Mouse (Mus musculus): ENCODE results near the gene Zyx. TPM values are rescaled to one million over a fixed set of nuclear protein-coding genes. Genes with fewer than 3 reads are reported as not detected.

The Zyx gene
- total RNA-seq, 2 experiments from 2014 or later = 21.9 to 26.6 TPM

- DNase-seq = no peak
- intact Hi-C loops (cut with DNase I) = no loop called here
Measured at GRCm38 (mm10) chr6:42362974-42363373, 13.5 kb downstream of the Zyx start.

DNA sequence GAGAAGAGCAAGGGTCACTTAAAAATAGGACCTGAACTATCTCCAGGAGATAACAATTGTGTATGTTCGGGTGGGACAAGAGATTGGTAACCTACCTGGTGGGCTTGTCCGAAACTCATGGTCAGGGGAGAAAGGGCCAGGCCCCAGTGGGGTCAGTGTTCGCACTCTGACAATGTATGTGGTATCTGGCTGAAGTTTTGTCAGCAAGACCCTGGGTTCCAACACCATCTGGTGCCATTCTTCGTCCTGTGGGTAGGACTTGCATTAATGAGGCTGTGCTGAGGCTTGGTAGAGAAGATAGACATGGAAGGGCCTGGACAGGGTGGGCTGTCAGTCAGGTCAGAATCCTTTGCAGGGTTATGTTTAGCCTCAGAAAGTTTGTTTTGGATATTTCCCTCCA, 14.6 kb downstream of the Zyx start:
- intact Hi-C loops (cut with DNase I) = no loop called here
- DNase-seq = no peak

DNA sequence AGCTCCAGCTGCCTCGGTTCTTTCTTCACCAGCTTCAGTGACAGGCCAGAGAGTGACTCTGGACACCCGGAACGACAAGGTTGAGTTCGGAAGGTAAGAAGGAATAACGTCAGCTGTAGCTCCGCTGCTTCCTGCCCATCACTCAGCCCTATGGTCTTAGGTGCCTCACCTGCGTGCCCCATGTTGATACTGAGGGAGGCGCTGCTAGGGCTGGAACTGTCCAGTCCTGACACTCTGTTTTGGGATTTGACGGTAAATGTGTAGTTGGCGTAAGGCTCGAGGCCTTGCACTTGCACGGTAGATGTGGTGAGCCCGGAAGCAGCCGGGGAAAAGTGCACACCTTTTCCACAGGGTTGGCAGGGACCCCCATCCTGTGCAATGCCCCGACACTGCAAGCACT, 15.2 kb downstream of the Zyx start:
- DNase-seq = no peak
- intact Hi-C loops (cut with DNase I) = no loop called here

DNA sequence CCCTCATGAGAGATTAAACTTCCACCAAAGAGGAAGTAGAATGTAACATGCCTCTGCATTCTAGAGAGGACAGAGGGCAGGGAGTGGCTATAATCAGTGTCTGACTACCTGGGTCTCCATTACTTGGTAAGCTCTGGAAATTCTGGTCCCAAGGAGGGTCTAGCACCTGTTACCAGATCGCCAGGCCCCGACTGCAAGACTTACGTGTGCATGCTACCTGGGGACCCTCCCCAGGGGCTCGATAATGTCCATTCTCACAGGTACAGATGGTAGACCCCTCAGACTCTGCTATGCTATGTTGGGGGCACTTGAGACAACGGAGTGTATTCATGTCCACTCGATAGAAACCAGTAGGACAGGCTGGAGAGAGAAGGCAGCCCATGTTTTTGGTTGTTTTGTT, 15.8 kb downstream of the Zyx start:
- DNase-seq = no peak
- intact Hi-C loops (cut with DNase I) = no loop called here

GRCm38 (mm10) chr6:42369870-42370269, 20.4 kb downstream of the Zyx start:
- no peak for DNase-seq
- intact Hi-C loops (cut with DNase I) = no loop called here

- DNase-seq = no peak
- intact Hi-C loops (cut with DNase I) = no loop called here
Measured at GRCm38 (mm10) chr6:42370630-42371363, 21.4 kb downstream of the Zyx start.

DNA sequence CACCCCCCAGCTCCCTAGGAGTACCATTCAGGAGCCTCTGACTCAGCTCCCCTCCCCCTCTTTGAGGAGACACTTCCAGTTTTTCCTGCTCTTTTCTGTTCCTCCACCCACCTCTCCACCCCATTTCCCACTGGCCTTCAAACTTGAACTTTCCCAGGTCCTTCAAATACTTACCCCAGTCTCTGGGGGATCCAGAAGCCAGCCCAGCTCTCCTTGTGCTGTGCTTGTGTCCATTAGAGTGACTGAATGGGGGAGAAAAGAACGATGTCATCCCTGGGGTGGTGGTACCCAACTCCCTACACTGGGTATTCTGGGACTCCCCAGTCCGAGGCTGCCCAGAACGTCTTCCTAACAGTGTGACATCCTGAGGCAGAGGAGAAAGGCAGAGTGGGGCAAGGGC, 22.6 kb downstream of the Zyx start:
- intact Hi-C loops (cut with DNase I) = no loop called here
- no peak for DNase-seq

DNA sequence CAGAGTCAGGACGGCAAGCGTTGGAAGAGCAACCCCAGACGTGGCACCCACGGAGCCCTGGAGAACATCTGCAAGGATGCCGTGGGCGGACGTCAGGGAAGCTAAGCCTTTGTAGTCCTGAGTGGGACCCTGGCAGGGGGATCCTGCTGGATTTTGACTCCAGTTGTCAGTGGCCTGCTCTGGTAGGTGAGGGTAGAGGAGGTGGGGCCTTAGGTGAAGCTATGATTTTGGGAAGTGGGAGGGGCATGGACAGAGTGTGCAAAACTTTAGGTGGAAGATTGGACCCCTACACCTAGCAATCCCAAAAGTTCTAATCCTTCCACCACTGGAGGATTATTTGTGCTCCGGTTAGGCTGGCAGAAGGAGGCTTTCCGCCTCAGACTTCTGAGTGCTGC, 23.0 kb downstream of the Zyx start:
- DNase-seq = no peak
- intact Hi-C loops (cut with DNase I) = no loop called here

DNA sequence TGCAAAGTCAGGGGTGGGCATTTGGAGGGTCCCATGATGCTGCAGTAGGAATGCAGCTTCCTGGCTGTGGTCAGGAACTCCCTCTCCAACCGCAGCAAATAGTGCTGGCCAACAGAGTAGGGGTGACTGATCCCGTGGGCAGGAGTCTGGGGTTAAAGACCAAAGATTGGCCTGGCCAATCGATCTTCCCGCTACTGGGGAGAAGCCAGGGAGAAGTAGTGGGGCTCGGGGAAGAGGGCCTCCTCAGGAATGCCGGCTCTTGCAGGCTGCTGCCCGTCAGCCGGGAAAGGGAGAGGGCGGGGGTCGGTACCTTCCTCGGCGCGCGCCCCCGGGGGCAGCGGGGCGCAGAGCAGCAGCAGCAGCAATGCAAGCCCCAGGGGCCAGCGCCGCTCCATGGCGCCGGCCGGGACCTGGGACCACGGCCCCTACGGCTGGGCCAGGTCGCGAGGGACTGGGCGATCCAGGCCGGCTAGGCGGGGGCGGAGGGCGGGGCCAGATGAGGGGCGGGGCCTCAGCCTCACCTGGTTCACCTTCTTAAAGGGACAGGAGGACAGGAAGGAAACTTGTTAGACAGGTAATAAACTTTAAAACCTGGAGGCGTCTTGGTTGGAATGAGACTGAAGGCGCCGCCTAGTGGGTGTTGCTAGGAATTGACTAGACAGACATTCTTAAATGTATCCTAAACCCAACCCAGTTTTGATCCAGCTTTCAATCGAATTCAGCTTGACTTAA, 23.6 kb downstream of the Zyx start, which contains the start of gene Epha1:
Gene Epha1 (minus strand): TSS at position 453 of the 732 bp plus-strand sequence.
- intact Hi-C loops (cut with DNase I) = no loop called here
- no peak for DNase-seq

DNA sequence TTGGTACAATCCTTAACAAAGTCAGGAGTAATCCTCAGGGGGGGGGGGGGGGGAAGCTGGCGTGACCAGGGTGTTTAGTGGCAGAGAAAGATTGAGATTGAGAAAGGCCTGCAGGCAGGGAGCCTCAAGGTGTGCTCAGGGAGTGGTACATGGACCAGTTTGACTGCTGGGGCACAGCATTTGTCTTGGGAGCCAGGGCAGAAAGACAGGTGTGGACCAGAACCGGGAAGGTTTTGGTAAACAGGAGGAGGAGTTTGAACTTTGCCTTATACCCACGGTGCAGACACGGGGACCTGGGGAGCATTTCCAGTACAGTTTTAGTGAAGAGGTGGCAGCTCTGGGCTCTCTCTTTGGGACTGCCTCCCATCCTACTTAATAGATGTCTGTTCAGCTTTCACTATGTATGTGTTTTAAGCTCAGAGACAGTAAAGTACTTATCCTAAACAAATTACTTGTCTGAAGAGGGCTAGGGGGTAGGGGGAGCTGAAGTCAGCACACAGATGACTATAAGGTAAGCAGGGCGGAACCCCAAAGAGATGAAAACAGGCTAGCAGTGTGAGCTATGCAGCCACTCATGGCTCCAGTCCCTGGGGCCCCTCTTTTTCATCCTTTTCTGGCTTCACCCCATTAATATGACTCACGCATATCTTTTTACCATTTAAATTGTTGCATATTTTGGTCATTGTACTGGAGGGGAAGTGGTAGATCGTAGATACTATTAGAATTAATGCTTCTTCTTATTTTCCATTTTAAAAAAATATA, 24.4 kb downstream of the Zyx start:
- no peak for DNase-seq
- intact Hi-C loops (cut with DNase I) = no loop called here

DNA sequence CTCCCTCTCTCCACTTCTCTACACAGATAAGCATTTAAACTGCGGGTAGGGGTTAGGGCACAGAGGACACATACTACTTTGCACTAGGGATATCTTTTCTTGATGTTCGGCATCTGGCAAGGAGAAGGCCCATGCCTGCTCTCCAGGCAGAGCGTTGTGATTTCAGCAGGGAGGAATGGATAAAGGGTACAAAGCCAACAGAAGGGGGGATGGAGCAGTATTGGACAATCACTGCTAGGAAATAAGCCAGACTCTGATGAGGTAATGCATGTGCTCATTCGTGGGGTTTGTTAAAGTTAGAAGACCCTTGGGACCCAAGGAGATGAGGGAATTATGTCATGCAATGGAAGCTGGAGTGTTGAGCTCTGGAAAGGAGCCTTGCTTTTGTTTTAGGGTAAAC, 25.3 kb downstream of the Zyx start:
- intact Hi-C loops (cut with DNase I) = no loop called here
- no peak for DNase-seq

DNA sequence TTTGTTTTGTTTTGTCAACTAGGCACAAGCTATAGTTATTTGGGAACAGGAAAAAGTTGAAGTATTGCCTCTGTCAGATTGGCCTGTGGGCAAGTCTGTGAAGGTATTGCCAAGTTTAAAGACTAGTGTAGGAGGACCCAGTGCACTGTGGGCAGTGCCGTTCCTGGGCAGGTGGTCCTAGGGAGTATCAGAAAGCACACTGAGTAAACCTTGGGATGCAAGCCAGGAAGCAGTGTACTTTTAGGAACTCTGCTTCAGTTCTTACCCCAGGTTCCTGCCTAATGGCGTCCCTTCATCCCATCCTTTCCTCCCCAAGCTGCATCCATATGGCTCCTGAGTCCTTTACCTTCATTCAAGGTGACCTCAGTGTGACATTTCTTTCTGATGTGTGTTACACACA, 25.7 kb downstream of the Zyx start:
- intact Hi-C loops (cut with DNase I) = no loop called here
- DNase-seq = no peak

DNA sequence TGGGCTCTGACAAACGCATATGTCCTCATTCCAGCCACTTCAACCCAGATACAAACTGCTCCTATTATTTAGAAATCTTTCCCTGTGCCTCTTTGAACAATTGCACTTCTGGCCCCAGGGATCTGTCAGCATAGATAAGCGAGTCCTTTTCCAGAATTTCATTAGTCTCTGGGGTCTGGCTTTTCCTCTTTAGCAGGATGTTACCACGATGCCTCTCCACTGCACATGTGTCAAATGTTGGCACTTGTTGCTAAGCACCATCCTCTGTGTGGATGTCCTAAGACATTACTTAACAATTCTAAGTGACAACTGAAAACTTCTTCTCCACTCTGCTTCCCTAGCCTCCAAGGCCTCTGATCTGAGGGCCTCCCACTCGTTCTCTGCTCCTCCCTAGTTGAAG, 26.6 kb downstream of the Zyx start:
- intact Hi-C loops (cut with DNase I) = no loop called here
- no peak for DNase-seq

- intact Hi-C loops (cut with DNase I) = no loop called here
- no peak for DNase-seq
Measured at GRCm38 (mm10) chr6:42376504-42377019, 27.1 kb downstream of the Zyx start.

DNA sequence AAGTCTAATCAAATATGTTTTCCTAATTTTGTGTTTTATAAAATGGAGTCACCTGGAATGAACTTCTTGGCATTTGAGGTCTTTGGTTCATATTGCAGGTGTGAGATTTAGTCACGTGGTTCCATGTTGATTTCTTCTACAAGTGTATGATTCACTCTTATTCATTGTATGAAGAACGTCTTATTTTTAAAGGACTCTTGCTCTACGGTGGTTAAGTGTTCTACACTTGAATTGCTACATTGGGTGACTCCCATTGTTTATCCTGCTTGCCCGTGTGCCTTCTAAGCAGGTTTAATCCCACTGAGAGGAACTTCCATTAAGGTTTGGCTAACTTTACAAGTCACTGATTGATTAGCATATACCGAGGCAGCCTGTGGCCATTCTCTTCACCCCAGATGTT, 27.9 kb downstream of the Zyx start:
- intact Hi-C loops (cut with DNase I) = no loop called here
- DNase-seq = no peak

DNA sequence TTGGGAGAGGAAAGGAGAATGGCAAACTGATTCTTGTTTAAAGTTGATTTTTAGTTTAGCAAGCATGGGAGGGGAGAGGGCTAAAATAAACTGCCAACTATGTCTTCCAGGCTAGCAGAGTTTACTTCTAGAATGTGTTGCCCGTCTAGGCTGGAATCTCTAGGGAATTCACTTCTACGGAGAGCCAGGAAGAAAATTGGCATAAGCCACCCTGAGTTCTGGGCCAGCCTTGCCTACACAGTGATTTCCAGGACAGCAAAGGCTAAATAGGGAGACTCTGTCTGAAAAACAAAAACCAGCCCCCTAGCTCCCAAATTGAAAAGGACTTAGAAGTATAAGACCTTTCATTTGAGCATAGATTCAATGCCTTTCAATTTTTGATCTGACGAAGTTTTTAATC, 30.1 kb downstream of the Zyx start:
- no peak for DNase-seq
- intact Hi-C loops (cut with DNase I) = loop anchor here (2.0 kb wide), 1 partner anchor 31 kb away; the partner anchor contains the start of gene Zyx

DNA sequence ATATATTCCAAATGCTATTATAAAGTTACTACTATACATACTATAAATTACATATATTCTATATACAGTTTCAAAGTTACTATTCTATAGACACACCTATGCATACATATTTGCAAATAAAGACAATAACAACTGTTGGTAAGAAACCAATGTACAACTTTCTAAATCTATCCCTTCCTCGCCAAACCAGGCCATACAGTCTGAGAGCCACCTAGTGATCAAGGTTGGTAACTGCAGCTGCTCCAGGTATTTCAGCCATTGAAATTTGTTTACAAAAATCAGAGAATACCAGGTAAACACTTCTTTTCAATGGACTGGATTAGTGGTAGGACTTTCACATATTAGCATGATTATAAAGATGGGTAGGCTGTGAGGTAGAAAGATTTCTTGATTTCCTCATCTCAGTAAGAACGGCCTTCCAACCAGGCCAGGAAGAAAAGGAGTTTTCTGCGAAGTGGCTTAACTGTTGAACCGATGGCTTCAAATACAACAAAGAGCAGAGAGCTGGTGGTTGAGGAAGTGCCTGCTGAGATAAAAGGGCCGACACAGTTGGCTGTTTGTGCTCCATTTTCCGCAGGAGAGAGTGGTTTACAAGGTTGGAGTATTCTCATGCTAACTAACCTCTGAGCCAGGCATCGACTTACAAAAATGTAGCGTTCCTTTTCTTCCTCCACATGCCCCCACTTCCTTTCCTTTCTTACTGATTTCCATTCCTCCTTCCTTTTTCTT, 31.1 kb downstream of the Zyx start:
- DNase-seq = no peak
- intact Hi-C loops (cut with DNase I) = loop anchor here (5.0 kb wide), 1 partner anchor 153 kb away; no protein-coding TSS in a partner anchor

GRCm38 (mm10) chr6:42381221-42381620, 31.8 kb downstream of the Zyx start:
- intact Hi-C loops (cut with DNase I) = loop anchor here (5.0 kb wide), 1 partner anchor 154 kb away; no protein-coding TSS in a partner anchor
- no peak for DNase-seq

GRCm38 (mm10) chr6:42381916-42382381, 32.5 kb downstream of the Zyx start:
- intact Hi-C loops (cut with DNase I) = loop anchor here (5.0 kb wide), 1 partner anchor 155 kb away; no protein-coding TSS in a partner anchor
- no peak for DNase-seq

GRCm38 (mm10) chr6:42383360-42383759, 33.9 kb downstream of the Zyx start:
- intact Hi-C loops (cut with DNase I) = loop anchor here (5.0 kb wide), 1 partner anchor 156 kb away; no protein-coding TSS in a partner anchor
- DNase-seq = no peak
